Mouse (Mus musculus): ENCODE measurements at regions not wholly inside any gene's neighbourhood (a gene's known extent, or its start where the extent isn't known, plus 50 kb on each side); places are given as distances from the start of the nearest gene placed in this dataset.

DNA sequence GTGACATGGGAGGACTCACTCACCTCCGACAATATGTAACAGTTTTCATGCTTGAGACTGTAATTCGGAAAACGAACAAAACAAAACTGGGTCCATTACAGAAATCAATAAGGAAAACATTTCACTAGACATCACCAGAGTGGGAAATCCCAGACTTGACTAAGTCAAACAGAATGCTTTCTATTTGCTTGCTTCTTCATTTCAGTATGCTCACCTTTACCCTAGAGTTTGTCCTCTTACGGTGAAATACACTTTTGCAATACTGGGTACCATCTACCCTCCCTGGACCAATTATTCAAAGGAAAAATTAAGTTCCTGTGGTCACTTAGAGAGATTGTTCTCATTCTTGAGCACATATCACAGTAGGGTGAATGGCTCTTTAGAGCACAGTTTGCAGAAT is 613.4 kb upstream of the 4930412O13Rik start:
- H3K9me3 ChIP-seq = no peaks in the 10 kb centered on the region
- no peaks in the 10 kb centered on the region for H3K27me3 ChIP-seq
- 86% methylated on average over 4 of the region's 4 CpGs for WGBS
- no peak overlapping the region for H3K4me2 ChIP-seq
- no peak overlapping the region for H3K27ac ChIP-seq
- H3K4me1 ChIP-seq = no peaks in the 10 kb centered on the region
- ATAC-seq (ENCODE audit: borderline replicate concordance, extremely low read depth, low FRiP score, low TSS enrichment) = no peak
- H3K36me3 ChIP-seq = no peaks in the 10 kb centered on the region
- H3K4me3 ChIP-seq = no peak overlapping the region
- H3K9ac ChIP-seq = no peak overlapping the region

DNA sequence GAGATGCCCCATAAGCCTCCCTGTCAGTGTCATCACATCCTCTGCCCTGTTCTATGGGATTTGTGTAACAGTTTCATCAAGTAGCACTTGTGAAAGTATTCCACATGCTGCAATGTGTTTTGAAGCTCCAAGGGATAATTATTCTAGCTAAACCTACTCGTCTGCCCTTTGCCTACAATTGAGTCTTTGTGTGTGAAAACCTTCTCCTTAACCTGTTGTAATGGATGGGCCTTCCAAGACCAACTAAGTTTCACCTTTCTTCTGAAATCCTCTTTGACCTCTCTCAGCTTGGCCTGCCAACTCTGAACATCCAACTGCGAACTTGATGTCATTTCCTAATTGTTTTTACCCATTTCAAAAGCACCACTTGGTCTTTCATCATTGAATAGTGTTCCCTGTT is 597.6 kb upstream of the 4930412O13Rik start:
- Histone ChIP-seq H3K4me2 (no peak overlapping the region), H3K36me3 (no peaks in the 10 kb centered on the region), H3K27ac (no peak overlapping the region), H3K27me3 (no peaks in the 10 kb centered on the region), H3K9ac (no peak overlapping the region), H3K4me1 (no peaks in the 10 kb centered on the region), H3K9me3 (no peaks in the 10 kb centered on the region), H3K4me3 (no peak overlapping the region)
- 77% methylated on average over 2 of the region's 2 CpGs for WGBS
- ATAC-seq (ENCODE audit: borderline replicate concordance, extremely low read depth, low FRiP score, low TSS enrichment) = no peak

- no peaks in the 10 kb centered on the region for H3K4me1 ChIP-seq
- no peak overlapping the region for H3K9ac ChIP-seq
- no peak for ATAC-seq (ENCODE audit: borderline replicate concordance, extremely low read depth, low FRiP score, low TSS enrichment)
- 68% methylated on average over 8 of the region's 8 CpGs for WGBS
- H3K27ac ChIP-seq = no peak overlapping the region
- no peak overlapping the region for H3K4me2 ChIP-seq
- no peaks in the 10 kb centered on the region for H3K36me3 ChIP-seq
- no peak overlapping the region for H3K4me3 ChIP-seq
- H3K9me3 ChIP-seq = no peaks in the 10 kb centered on the region
- no peaks in the 10 kb centered on the region for H3K27me3 ChIP-seq
Measured at GRCm38 (mm10) chr2:9285800-9286199, 595.3 kb upstream of the 4930412O13Rik start.

DNA sequence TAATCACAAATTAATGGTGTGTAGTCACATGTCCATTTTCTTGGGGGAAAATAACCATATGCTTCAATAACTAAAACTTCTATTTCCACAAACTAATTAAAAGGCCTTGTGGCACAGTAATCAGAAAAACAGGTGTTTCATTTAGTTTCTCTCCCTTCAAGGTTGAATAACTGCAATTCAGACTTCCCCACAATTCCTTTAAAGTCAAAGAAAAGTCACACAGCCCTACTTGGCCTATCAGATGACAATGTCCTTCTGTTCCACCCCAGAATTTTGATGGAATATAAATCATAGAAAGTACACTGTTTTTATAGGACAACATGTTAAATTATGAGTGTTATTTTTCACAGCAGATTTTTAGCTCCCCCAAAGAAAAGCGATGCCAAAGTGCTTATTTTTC is 594.0 kb upstream of the 4930412O13Rik start:
- Histone ChIP-seq H3K36me3 (no peaks in the 10 kb centered on the region), H3K4me2 (no peak overlapping the region), H3K4me3 (no peak overlapping the region), H3K27ac (no peak overlapping the region), H3K4me1 (no peaks in the 10 kb centered on the region), H3K9me3 (no peaks in the 10 kb centered on the region), H3K27me3 (no peaks in the 10 kb centered on the region), H3K9ac (no peak overlapping the region)
- 82% methylated on average over 1 of the region's 1 CpGs for WGBS
- ATAC-seq (ENCODE audit: borderline replicate concordance, extremely low read depth, low FRiP score, low TSS enrichment) = no peak

- no peaks in the 10 kb centered on the region for H3K9me3 ChIP-seq
- H3K27ac ChIP-seq = no peak overlapping the region
- no peak overlapping the region for H3K4me3 ChIP-seq
- no peaks in the 10 kb centered on the region for H3K36me3 ChIP-seq
- no peaks in the 10 kb centered on the region for H3K4me1 ChIP-seq
- no peak for ATAC-seq (ENCODE audit: borderline replicate concordance, extremely low read depth, low FRiP score, low TSS enrichment)
- no peak overlapping the region for H3K9ac ChIP-seq
- WGBS = 59% methylated on average over 6 of the region's 6 CpGs
- H3K27me3 ChIP-seq = no peaks in the 10 kb centered on the region
- no peak overlapping the region for H3K4me2 ChIP-seq
Measured at GRCm38 (mm10) chr2:9287623-9288022, 593.4 kb upstream of the 4930412O13Rik start.

DNA sequence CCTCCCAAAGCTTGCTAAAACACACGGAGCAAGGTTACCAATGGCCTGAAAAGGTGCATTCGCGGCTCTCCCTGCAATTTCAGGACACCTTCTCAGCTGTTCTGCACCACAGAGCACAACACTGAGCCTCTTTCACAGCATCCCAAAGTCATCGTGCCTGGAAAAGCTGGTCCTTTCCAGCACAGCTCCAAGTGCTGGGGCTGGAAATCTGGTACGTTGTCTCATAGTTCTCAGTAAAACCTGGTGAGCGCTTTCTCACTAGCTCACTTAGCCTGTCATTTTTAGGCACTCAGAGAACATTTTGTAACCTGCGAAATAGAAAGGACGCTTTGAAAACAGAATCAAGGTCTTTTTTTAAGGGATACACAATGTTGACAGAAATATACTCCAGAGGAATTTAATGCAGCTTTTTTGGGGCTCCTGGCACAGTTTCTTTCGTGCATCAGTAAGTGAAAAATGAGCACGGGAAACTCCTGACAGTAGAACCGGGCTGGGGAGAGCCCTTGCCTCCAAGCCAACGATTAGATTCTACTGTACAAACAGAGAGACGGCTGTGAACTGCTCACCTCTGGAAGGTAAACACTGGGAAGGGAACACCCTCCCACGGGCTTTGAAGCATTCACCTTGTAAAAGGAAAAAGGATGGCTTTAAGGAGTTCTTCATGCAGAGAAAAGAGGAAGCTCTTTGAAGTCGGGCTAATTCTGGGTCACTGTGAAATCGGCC is 549.3 kb upstream of the 4930412O13Rik start:
- Histone ChIP-seq H3K4me1 (no peaks in the 10 kb centered on the region), H3K36me3 (no peaks in the 10 kb centered on the region), H3K4me3 (no peak overlapping the region), H3K27me3 (no peaks in the 10 kb centered on the region), H3K9ac (no peak overlapping the region), H3K27ac (no peak overlapping the region), H3K4me2 (no peak overlapping the region), H3K9me3 (no peaks in the 10 kb centered on the region)
- peak; percentile 39; the same call in 1 of the 2 replicates for ATAC-seq (ENCODE audit: borderline replicate concordance, extremely low read depth, low FRiP score, low TSS enrichment)
- 33% methylated on average over 16 of the region's 16 CpGs for WGBS

DNA sequence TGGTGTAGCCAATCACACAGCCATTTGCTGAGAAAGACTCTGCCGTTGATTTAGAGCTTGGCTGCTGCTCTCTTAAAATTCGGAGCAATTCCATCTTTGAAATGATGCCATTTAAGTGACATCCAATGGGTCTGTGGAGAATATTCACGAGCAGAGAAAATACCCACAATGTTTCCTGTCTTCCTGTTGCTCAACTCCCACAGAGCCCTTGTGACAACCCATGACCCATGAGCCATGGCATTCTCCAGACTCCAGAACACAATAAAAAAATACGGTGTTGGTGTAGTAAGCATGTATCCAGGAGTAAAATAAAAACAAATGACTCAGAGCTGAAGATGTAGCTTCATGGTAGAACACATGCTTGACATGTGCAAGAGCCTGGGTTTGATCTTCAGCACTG is 532.1 kb upstream of the 4930412O13Rik start:
- Histone ChIP-seq H3K36me3 (no peaks in the 10 kb centered on the region), H3K27ac (no peak overlapping the region), H3K4me3 (no peak overlapping the region), H3K9me3 (no peaks in the 10 kb centered on the region), H3K4me2 (no peak overlapping the region), H3K4me1 (no peaks in the 10 kb centered on the region), H3K27me3 (no peaks in the 10 kb centered on the region), H3K9ac (no peak overlapping the region)
- WGBS = 62% methylated on average over 4 of the region's 4 CpGs
- ATAC-seq (ENCODE audit: borderline replicate concordance, extremely low read depth, low FRiP score, low TSS enrichment) = no peak

- Histone ChIP-seq H3K36me3 (no peaks in the 10 kb centered on the region), H3K9me3 (no peaks in the 10 kb centered on the region), H3K4me3 (no peak overlapping the region), H3K9ac (no peak overlapping the region), H3K4me2 (no peak overlapping the region), H3K27me3 (no peaks in the 10 kb centered on the region), H3K4me1 (no peaks in the 10 kb centered on the region), H3K27ac (no peak overlapping the region)
- 33% methylated on average over 1 of the region's 1 CpGs for WGBS
- no peak for ATAC-seq (ENCODE audit: borderline replicate concordance, extremely low read depth, low FRiP score, low TSS enrichment)
Measured at GRCm38 (mm10) chr2:9349994-9350393, 531.1 kb upstream of the 4930412O13Rik start.

DNA sequence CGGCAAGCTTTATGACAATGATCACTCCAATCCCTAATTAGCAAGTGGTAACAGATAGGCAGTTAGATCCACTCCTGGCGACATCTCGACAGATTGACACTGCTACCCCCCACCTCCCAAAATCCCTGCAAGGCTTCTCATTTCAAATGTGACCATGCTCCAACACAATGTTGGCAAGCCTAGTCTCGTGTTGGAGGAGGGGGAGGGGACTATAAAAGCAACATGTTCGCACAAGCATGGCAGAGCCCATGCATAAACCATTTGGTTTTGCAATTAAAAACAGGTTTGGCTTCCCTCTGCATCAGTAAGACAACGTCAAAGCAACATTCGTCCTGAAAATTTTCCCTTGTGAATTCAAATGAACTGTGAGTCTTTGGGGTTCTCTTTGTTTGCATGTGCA is 528.9 kb upstream of the 4930412O13Rik start:
- ATAC-seq (ENCODE audit: borderline replicate concordance, extremely low read depth, low FRiP score, low TSS enrichment) = no peak
- Histone ChIP-seq H3K27me3 (no peaks in the 10 kb centered on the region), H3K9ac (no peak overlapping the region), H3K27ac (no peak overlapping the region), H3K4me2 (no peak overlapping the region), H3K4me3 (no peak overlapping the region), H3K9me3 (no peaks in the 10 kb centered on the region), H3K4me1 (no peaks in the 10 kb centered on the region), H3K36me3 (no peaks in the 10 kb centered on the region)
- WGBS = 58% methylated on average over 7 of the region's 7 CpGs

GRCm38 (mm10) chr2:9360020-9360419 is 521.0 kb upstream of the 4930412O13Rik start:
- no peak for ATAC-seq (ENCODE audit: borderline replicate concordance, extremely low read depth, low FRiP score, low TSS enrichment)
- no peak overlapping the region for H3K4me2 ChIP-seq
- no peaks in the 10 kb centered on the region for H3K36me3 ChIP-seq
- no peak overlapping the region for H3K4me3 ChIP-seq
- H3K4me1 ChIP-seq = no peaks in the 10 kb centered on the region
- H3K9me3 ChIP-seq = no peaks in the 10 kb centered on the region
- H3K27me3 ChIP-seq = no peaks in the 10 kb centered on the region
- 59% methylated on average over 4 of the region's 4 CpGs for WGBS
- no peak overlapping the region for H3K9ac ChIP-seq
- no peak overlapping the region for H3K27ac ChIP-seq

DNA sequence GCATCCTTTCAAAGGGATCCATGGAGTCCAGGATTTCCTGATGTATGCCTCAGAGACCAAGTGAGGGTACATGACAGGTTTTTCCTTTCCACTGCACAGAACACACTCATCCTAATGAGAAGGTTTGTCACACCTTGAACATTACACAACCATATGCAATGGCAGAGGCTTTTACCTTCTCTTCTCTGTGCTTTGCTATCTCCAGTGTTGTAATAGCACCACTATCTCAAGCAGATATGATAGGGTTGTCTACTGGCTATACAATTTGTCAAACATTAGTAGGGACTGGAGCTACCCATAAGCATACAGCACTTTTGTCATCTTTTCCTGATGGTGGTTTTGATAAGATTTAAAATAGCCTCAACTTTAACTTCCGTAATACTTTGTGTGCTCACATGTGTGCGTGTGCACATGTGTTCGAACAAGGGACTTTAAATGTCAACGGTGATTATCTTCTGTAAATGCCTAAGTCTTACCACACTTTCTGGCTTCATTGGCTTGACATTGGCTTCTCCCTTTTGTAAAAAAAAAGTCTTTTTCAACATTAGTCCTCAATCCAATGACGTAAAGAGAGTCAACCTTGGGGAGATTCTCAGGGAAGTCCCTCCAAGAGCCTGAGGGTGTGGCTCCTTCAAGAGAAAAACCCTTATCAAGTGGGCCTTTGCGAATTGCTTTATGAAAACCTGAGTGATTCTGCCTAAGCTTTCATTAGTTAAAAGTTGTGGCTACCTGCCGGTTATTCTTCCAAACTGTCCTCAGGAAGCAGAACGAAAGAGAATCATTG is 513.1 kb upstream of the 4930412O13Rik start:
- H3K9ac ChIP-seq = no peak overlapping the region
- no peak for ATAC-seq (ENCODE audit: borderline replicate concordance, extremely low read depth, low FRiP score, low TSS enrichment)
- H3K27me3 ChIP-seq = no peaks in the 10 kb centered on the region
- no peak overlapping the region for H3K4me2 ChIP-seq
- whole genome bisulfite sequencing = 85% methylated on average over 8 of the region's 8 CpGs
- no peaks in the 10 kb centered on the region for H3K4me1 ChIP-seq
- H3K9me3 ChIP-seq = no peaks in the 10 kb centered on the region
- H3K27ac ChIP-seq = no peak overlapping the region
- no peaks in the 10 kb centered on the region for H3K36me3 ChIP-seq
- no peak overlapping the region for H3K4me3 ChIP-seq

GRCm38 (mm10) chr2:9369572-9369971 is 511.5 kb upstream of the 4930412O13Rik start:
- Histone ChIP-seq H3K9ac (no peak overlapping the region), H3K9me3 (no peaks in the 10 kb centered on the region), H3K4me2 (no peak overlapping the region), H3K36me3 (no peaks in the 10 kb centered on the region), H3K4me3 (no peak overlapping the region), H3K4me1 (no peaks in the 10 kb centered on the region), H3K27me3 (no peaks in the 10 kb centered on the region), H3K27ac (no peak overlapping the region)
- no peak for ATAC-seq (ENCODE audit: borderline replicate concordance, extremely low read depth, low FRiP score, low TSS enrichment)
- 62% methylated on average over 4 of the region's 4 CpGs for WGBS

Measured in lung, embryonic 15.5 days (tissue).